Mouse (Mus musculus) heart, postnatal 36 days (tissue): ENCODE data around the gene Fstl4. TPM values are rescaled to one million over a fixed set of nuclear protein-coding genes. Genes with fewer than 3 reads are reported as not detected.
A peak's percentile ranks its signal among the peaks of the same experiment; 100 is the strongest.

Experiments used
- DNase-seq, 2 experiments: peaks; one replicate each; pipeline ENCODE4 v3.0.0; 2021 to 2022
- intact Hi-C: fragments of 180-260 bp; cut with DNase I; formaldehyde crosslinking; loops from one replicate; pipeline ENCODE4 v1.15.1; 2025
- total RNA-seq, 2 experiments: library from RNA; stranded (reverse); gene quantifications; 2 replicates each; pipeline ENCODE4 v1.2.3; 2021

Fstl4 gene
- total RNA-seq, 2 experiments from 2014 or later = 1.4 to 4.0 TPM

DNA sequence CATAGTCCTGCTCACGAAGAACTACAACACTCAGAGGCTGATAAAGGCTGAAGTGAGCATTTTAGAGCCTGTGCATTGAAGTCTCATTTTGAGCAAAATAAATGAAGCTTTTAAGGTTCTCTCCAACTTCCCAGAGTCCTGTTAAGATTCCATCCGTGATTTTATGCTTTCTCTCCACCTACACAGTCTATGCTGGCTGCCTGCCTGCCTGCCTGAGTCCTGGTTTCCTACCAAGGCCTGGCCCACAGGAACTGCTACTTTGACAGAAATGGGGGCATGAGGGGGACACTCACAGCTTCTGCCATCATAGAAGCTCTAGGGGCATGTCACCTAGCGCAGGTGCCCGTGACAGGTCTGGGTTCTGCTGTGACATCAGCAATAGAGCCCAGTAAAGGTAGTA lies 125.1 kb downstream of the Fstl4 start:
- no peak for DNase-seq
- intact Hi-C loops = no loop called here

DNA sequence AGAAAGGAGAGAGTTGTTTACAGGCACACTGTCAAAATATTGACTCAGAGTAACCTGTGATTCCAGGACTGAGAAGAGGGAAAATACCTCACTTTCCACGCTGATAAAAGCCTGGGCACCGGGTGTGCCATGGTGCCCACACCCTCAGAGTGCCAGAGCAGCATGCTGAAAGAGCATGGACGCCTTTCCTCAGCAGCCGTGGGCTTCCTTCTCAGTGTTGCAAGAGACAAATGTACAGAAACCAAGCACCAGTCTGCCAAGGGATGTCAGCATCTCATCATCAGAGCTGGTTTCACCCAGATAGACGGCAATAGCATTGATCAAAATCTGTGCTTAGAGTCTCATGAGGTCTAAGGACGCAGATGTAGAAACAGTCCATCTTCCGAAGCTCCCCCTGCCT lies 125.7 kb downstream of the Fstl4 start:
- intact Hi-C loops = no loop called here
- DNase-seq = no peak

- intact Hi-C loops = no loop called here
- DNase-seq = no peak
These were observed 139.7 kb downstream of the Fstl4 start for GRCm38 (mm10) chr11:52904101-52904500.

GRCm38 (mm10) chr11:52910788-52911187 lies 146.4 kb downstream of the Fstl4 start:
- peak in 1 of 2 experiments; percentile 3 for DNase-seq
- intact Hi-C loops = loop anchor here (1.0 kb wide), 1 partner anchor 31 kb away; no protein-coding TSS in a partner anchor

DNA sequence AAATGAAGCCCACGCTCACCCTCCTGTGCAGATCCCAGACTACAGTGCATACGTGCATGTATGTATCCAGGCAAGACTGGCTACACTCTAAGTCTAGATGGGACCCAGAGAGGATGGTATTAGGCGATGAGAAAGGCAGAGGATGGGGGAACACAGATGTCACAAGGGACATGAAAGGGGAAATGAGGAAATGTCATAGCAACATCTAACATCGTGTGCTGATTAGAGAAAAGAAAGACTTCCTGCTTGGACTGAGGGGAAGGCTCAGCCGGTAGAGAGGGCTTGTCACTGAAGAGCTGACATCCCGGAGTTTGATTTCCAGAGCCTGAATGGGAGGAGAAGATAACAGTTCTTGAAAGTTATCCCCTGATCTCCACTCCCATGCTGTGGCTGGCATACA lies 150.0 kb downstream of the Fstl4 start:
- no peak for DNase-seq
- intact Hi-C loops = no loop called here

- no peak for DNase-seq
These were observed 151.2 kb downstream of the Fstl4 start for GRCm38 (mm10) chr11:52915648-52916047.

DNA sequence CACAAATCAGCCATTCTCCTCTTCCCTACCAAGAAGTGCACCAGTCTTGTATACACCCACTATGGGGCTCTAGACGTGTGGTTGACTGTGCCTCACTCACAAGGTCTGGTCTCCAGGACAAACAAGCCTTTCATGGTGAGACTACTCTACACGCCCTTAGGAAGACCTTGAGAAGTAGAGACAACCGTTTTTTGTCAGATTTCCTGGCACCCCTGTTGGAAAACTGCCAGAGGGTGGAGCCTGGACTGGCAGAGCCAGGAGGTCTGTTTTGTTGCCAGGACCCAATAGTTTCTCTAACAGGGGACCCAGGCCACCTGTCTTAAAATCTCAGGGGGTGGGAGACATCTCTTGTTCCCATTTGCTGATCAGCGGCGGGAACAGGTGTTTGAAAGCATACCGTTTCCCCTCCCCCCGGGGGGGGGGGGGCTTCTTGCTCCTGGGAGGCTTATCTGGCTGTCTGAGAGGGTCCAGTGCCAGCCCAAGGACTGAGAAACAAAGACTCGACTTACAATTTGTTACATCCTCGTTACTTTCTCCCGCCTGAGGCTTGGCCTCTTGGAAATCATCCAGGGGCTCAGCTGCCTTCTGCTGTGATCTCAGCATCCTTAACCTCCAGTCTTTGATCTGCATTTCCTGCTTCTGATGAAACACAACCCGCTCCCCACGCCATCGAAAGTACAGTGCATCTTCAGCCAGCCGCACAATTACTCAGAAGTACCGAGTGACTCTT lies 155.0 kb downstream of the Fstl4 start:
- intact Hi-C loops = no loop called here
- no peak for DNase-seq

More at GRCm38 (mm10) chr11:52915648-52916047, 151.2 kb downstream of the Fstl4 start:
- intact Hi-C loops = no loop called here

DNA sequence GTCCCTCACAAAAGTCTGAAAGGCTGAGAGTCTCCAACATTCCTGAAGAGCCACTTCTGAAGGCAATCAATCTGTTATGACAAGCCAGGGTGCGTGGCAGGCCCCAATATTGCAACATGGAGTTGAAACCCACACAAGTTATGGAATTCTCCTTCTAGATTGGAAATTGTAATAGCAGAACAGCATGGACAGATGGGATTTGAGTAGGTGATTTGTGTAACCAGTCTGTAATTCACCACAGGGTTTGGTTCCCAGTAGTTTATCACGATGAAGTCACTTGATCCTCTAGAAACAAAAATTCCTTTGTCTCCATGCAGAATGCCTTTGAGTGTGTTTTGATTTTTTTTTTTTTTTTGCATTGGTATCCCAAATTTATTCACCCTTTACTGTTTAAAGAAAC lies 159.8 kb downstream of the Fstl4 start:
- no peak for DNase-seq
- intact Hi-C loops = no loop called here

DNA sequence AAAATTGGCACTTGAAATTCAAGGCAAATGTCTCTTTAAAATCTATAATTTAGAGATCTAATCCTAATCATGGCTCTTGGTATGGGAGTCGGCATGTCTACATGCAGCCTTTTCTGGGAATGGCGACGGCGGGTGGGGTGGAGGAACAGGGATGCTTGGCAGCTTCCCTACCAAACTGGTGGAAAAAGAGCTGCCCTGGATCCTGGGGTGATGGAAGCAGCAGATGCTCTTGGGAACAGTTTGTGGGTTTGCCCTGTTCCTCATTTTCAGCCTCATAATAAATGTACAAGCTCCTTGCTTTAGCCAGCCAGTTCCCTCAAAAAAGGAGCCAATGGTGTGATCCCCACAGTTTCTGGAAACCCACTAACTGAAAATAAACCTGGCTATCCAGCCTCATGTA lies 163.9 kb downstream of the Fstl4 start:
- intact Hi-C loops = no loop called here
- no peak for DNase-seq

DNA sequence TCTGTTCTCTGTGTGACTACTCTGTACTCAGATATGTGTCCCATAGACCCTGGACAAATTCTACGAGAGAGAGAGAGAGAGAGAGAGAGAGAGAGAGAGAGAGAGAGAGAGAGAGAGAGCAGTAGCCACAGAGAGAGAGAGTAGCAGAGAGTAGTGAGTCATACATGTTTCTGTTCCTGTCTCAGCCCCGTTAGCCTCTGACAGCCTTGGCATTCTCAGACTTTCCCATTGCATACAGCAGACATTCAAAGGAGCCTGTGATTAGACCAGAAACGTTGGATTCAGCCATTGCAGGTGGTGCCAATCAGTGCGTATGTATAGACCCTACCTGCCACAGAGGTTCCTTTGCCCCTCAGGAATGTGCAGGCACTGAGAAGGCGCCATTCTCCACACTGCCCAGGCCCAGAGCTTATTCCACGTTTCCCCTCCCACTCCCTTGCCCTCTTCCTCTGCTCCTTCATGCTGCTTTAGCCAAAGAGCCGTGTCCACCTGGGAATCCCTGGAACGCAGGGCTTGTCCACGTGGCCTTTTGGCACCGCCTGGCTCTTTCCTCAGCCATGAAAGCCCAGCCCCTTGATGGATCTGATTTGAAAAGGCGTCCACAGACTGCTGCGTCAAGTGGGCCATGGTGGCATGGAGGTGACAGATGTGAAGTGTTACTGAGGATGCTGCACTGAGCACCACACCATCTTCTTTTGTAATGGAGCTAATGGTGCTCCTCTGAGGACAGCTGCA lies 175.1 kb downstream of the Fstl4 start:
- DNase-seq = no peak
- intact Hi-C loops = no loop called here

DNA sequence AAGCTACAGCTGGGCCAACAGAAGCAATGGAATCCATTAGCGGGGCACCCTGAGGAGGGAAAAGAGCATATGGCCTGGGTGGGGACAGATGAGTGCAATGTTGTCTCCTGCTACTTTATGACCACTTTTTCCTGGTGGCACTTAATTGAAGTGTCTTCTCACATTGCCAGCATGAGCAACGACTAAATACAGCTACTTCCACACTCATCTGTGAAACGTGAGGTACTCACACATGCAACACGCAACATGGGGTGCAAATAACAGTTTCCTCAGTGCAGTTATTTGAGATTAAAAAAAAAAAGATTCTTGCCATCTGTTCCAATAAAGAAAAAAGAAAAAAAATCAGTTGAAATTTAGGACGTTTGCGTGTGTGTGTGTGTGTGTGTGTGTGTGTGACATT lies 178.5 kb downstream of the Fstl4 start:
- intact Hi-C loops = no loop called here
- DNase-seq = no peak

- DNase-seq = no peak
- intact Hi-C loops = no loop called here
These were observed 190.6 kb downstream of the Fstl4 start for GRCm38 (mm10) chr11:52954995-52955394.

DNA sequence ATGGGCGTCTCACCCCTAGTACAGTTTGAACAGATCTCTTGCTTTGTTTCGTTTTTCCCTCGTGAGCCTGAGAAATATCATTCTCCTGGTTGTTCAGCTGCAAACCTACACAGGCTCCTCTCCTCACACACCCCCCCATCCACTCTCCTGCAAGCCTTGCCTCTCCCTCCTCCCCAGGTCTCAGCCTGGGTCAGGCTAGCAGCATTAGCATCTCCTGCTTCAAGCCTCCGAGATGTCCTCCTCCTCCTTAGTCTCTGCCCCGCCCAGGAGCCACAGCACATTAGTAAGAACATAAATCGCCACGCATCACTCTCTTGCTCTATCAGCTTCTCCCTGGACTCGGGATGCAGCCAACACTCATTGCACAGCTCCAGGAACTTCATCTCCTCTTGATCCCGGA lies 204.4 kb downstream of the Fstl4 start:
- intact Hi-C loops = loop anchor here (5.0 kb wide), 1 partner anchor 1077 kb away; no protein-coding TSS in a partner anchor

DNA sequence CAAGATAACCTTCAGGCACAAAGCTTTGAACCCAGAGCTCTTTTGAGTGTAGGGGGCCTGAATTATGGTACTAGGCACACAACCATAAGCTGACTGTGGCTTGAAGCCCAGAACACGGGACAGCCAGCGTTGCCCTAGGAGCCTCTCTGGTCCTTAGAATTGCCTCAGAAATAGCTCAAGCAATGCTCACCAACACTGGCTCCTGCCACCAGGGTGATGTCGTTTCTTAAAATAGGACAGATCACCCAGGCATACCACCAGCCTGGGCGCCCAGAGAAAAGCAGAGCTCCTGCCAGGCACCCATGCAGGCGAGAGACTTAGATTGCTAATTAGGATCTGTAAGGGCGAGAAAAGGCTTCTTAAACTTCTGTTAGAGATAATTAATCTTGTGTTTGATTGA lies 206.0 kb downstream of the Fstl4 start:
- peak; percentile 8 to 40 for DNase-seq
- intact Hi-C loops = no loop called here

More for the DNA sequence above, 204.4 kb downstream of the Fstl4 start:
- no peak for DNase-seq

- intact Hi-C loops = no loop called here
These were observed 222.6 kb downstream of the Fstl4 start for GRCm38 (mm10) chr11:52986986-52987385.

DNA sequence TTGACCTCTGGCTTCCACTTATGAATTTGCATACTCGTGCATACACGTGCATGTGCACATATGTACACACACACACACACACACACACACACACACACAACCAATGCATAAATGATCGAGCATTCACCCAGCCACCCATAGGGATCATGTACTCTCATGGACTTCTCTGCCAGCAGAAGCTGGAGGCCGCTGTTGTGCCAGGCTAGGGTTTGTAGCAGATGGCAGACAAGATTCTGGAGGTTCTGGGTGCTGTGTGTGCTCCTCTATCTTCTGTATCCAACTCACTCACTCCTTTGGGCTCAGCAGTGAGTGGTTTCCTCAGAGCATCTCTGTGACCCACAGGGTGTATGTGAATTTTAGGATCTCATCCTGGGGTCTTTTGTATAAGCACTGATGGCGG lies 230.3 kb downstream of the Fstl4 start:
- intact Hi-C loops = no loop called here
- no peak for DNase-seq

More at GRCm38 (mm10) chr11:52986986-52987385, 222.6 kb downstream of the Fstl4 start:
- no peak for DNase-seq

DNA sequence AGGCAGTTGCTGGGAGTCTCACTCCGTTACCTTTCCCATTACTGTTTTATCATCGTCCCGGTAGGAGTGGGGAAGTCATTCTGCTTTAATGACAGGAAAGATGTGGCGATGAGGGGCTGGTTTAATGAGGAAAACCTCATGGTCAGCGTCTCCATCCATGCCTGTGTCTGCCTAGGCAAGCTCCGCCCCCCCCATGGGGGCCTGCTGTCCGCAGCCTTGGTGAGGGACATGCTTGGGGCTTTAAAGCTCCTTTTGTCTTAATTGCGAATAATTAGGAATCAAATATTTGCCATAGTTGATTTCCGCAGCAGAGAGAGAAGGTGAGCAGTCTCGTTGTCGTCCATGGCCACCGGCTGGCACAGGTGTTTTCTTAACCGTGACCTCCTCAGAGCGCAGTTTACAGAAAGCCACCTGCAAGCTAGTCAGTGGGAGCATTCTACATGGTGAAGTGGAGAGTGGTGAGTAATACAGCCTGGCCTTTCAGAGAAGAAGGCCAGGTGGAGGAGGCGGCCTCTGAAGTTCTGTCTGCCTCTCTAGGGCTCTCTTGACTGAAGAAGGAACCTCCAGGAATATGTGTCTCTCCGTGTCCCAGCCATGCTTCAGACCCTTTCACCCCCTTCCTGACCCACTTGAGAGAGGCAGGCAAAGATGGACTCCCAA lies 232.1 kb downstream of the Fstl4 start:
- DNase-seq = no peak
- intact Hi-C loops = no loop called here

- intact Hi-C loops = no loop called here
- no peak for DNase-seq
These were observed 233.0 kb downstream of the Fstl4 start for GRCm38 (mm10) chr11:52997421-52997820.

DNA sequence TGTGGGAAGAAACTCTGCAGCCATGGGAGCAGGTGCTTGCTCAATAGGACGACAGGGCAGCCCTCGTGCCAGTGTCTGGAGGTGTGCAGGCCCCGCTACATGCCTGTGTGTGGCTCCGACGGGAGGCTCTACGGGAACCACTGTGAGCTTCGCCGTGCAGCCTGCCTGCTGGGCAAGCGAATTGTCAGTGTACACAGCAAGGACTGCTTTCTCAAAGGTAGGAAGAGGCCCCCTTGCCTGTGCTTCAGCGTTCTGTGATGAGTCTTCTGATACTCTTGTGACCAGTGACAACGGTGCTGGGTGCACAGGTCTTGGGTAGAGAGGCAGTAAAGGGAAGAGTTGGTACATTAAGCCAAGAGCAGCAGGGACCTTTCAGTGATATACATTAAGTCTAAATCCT lies 235.8 kb downstream of the Fstl4 start:
- intact Hi-C loops = no loop called here
- DNase-seq = no peak

DNA sequence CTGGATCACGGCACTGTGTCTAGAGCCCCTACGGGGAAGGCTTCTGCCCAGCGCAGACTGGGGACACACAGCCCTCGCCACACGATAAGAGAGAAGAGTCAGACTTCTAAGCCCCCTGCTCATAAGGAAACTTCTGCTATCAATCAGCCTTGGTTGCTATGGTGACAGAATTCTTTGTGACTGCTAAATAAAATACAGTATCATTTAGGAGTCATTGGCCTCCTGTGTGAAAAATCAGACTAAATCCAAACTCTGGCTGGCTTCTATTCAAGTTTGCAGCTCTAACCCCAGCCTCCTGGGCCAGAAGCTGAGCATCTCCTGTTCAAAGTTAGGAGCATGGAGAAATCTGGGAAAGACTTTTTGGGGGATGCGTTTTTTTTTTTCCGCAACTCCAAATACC lies 238.9 kb downstream of the Fstl4 start:
- DNase-seq = no peak
- intact Hi-C loops = no loop called here

DNA sequence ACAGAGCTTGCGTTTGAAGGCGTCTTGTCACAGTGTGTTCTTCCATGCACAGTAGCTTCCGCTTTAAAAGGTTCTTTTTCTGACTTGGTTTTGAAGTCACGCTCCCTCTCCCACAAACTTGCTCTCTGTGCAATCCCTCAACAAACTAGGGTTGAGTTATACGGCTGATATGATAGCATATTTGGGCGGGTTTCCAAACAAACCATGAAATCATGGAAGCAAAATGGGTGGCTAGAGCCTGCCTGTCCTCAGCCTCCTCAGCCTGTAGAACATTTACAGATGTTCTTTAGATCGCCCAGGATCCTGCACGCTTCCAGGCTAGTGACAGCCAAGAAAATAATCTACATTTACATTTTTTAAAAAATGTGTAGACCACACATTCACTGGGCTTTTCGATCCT lies 239.4 kb downstream of the Fstl4 start:
- DNase-seq = no peak
- intact Hi-C loops = no loop called here

GRCm38 (mm10) chr11:53009597-53009996 lies 245.2 kb downstream of the Fstl4 start:
- intact Hi-C loops = no loop called here
- DNase-seq = no peak
